Mouse (Mus musculus) cerebellum, adult 9-10 months (tissue): Measurements from ENCODE around the gene Pdgfb.

ENCODE experiments used
- DNase-seq: peaks from one replicate; pipeline ENCODE4 v3.0.0; 2022

Pdgfb gene

DNA sequence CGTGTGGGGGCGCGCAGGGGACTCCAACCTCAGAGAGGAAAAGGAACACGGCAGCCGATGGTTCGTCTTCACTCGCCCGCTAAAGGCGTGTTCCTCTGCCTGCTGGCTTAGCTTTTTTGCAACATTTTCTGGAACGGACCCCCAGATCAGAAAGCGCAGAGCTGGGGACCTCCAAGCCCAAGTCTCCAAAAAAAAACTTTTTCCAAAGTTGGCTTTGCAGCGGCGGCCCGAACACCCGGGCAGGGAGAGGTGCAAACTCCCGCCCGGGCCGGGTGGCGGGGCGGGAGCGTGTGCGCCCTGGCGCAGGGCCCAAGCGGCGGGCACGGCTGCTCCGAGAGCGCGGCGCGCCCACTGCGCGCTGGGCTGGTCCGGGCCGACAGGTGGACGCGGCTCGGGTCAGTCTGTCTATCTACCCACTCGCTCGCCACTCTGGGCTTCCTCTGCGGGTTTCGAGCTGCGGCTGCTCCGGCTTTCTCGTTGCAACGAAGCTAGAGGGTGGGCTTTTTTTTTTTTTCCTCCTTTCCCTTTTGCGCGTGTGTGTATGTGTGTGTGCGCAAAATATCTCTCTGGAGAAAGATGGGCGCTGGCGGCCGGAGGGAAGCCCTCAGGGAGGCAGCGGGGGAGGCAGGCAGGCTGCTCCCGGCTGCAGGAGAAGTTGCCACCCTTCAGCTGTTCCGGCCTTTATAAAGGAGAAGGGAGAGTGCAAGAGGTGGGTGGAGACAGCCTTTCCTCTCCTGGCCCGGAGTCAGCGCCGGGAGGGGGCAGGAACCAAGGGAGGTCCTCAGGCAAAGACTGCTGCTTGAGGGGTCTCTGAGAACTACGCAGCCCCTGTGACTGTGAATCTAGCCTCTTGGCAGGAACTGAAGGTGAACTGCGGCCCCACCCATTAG, at the start of gene Pdgfb:
Pdgfb (minus strand) TSS at position 657 of the 890 bp plus-strand sequence.
- peak; percentile 45 for DNase-seq

DNA sequence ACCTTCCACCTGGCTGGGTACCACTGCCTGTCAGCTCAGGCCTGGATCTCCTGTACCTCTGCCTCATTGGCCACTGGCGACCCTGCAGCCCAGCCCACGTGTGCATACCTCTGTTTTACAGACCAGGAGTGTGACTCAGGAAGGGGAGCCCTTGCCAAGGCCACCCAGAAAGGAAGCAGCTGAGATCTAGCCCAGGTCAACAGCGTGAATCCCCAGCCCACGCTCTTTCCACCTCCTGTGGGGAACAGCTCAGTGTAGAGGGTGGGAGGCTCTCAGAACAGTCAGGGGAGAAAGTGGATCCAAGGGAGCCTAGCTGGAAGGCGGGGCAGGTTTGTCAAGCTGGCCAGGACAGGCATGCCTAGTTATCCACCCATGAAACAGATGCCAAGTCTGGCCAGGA, 48.0 kb upstream of the Pdgfb start:
- no peak for DNase-seq

DNA sequence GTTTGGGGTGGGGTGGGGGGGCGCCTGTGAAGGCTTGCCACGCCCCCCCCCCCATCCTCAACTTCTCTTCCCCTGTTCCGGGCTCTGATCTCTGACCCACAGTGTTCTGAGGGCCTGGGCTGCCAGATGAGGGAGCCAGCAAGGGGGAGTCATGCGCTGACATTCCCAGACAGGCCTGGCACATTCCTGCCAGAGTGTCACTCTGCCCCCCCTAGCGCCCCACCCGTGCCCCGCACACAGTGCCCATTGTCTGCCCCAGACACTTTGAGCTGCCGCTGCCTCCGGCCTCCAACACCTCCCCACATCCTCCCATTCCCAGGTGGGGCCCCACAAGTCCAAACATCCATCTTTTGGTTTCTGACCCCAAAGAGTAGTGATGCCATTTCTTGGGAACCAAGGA, 47.6 kb upstream of the Pdgfb start:
- DNase-seq, result no peak

GRCm38 (mm10) chr15:80061071-80061550, 46.3 kb upstream of the Pdgfb start:
- no peak for DNase-seq

GRCm38 (mm10) chr15:80060356-80061070, 45.7 kb upstream of the Pdgfb start:
- no peak for DNase-seq

- no peak for DNase-seq
Observed at GRCm38 (mm10) chr15:80059606-80060005, 44.8 kb upstream of the Pdgfb start.

DNA sequence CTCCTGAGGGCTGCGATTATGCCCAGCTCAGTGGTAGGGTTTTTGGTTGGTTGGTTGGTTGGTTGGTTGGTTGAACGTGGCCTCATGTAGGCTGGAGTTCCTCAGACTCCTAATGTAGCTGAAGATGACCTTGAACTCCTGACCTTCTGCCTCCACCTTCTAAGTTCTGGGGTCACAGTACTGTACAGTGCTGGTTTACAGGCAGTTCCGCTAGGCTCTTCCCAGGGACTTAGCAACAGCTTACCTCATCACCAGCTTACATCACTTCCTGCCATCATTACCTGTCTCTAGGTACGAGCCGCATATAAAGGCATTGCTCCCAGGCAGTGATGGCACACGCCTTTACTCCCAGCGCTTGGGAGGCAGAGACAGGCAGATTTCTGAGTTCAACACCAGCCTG, 43.4 kb upstream of the Pdgfb start:
- DNase-seq, result no peak

DNA sequence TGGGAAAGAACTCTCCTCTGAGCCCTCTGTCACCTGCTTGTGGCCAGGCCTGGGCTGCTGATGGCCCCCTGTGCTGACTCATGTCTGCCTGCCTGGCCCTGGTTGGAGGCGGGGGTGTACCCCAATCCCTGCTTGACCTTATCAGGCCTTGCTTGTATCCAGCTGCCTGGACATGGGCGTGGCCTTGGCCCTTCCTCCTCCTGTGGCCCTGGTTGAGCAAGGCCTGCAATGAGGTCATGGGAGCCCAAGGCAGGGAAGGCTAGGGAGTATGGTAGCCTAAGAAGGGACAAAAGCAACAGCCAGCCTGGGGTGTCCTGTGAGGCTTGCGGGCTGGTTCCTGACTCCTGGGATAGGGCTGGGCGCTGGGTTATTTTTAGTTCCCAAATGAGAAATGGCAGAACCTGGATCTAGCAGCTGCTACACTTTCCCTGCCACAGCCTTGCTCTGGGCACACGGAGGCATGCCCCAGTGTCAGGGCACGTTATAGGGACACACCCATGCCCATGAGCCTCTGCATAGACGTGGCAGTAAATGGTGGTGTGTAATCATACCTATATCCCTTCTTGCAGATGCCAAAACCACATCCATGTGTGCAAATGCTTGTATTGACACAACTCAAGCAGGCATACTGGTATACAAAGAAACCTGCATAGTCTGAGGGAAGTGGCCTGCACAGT, 39.4 kb upstream of the Pdgfb start:
- DNase-seq, result no peak

DNA sequence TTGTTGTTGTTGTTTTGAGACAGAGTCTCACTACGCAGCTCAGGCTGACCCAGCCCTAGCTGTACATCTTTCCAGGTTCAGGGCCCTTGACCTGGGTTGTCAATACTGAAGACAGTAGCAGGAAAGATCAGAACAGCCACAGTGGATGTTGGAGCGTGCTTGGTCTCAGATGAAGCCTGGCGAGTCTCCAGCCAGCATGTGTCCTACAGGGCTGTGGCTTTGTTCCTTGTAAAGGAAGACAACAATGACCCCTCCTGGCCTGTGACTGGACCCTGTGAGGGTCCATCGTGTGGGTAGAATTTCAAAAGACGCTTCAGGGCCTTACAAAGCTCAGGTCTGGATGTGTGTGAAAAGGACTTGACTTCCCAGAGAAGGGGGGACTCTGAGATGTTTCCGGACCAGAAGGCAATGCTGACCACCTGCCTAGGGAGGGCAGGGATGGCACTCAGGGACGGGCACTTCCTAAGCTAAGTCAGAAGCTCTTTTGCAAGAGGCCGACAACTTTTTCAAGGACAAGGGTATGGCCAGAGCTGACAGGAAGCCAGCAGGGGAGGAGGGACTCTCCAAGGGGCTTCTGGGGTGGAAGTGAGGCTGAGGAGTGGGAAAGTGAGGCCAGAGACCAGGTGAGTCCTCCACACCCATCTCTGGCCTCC, 38.7 kb upstream of the Pdgfb start:
- DNase-seq, result no peak

- no peak for DNase-seq
Observed at GRCm38 (mm10) chr15:80051782-80052181, 37.0 kb upstream of the Pdgfb start.

DNA sequence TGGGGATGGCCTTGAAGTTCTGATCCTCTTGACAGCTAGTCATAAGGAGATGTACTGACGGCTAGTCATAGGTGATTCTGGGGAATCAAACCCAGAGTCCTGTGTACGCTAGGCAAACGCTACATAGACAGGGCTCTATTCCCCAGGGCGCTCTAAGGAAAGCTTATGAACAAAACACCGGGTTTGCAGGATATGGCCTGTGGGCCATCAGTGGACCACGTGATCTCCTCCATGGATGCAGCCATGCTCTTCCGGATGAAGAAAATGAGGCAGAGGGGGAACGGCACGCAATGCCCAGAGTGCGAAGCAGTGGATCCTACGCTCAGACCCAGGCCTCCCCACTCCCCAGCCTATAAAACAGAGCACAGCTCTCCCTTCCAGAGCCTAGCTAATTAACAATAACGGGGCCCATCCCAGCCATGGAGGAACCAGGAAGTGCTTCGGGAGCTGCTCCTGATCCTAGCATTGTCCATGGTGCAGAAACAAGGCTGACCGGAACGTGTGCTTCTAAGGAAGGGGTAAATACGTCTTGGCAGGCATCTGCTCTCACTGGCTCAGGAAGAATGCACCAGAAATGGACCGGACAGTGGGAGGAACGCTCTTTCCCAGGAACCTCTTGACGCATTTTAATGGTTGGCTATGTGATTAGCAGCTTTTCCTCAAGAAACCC, 36.5 kb upstream of the Pdgfb start:
- DNase-seq, result no peak

- no peak for DNase-seq
Observed at GRCm38 (mm10) chr15:80050093-80050492, 35.3 kb upstream of the Pdgfb start.

GRCm38 (mm10) chr15:80047973-80048372, 33.2 kb upstream of the Pdgfb start:
- no peak for DNase-seq

- no peak for DNase-seq
Observed at GRCm38 (mm10) chr15:80047242-80047641, 32.5 kb upstream of the Pdgfb start.

GRCm38 (mm10) chr15:80045749-80046148, 31.0 kb upstream of the Pdgfb start:
- no peak for DNase-seq

- no peak for DNase-seq
Observed at GRCm38 (mm10) chr15:80044249-80044648, 29.5 kb upstream of the Pdgfb start.

DNA sequence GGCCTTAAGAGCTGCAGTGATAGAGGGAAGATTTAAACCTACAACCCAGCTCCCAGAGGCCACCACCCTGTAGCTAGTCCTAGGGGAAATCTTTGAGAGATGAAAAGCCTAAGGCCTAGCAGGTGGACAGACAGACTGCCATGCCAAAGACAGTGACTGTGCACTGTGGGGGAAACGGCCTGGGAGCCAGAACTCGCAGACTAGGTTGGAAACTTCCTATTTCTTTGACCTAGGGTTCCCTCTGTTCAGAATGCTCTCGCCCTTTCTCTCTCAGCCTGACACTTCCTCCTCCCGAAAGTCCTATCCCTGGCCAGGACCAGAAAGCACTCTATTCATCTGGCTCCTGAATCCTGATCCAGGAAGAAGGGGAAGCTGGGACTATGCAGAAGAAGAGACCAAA, 27.4 kb upstream of the Pdgfb start:
- DNase-seq, result no peak

DNA sequence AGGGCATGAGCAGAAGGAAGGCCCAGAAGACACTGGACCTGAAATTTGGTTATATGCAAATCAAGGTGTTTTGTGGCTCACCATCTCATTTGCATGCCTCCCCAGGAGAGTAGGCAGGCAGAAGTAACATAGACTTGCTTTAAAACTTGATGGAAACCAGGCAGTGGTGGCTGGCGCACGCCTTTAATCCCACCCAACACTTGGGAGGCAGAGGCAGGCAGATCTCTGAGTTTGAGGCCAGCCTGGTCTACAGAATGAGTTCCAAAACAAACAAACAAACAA, 23.3 kb upstream of the Pdgfb start:
- no peak for DNase-seq

- no peak for DNase-seq
Observed at GRCm38 (mm10) chr15:80037255-80038109, 22.7 kb upstream of the Pdgfb start.

GRCm38 (mm10) chr15:80035341-80035885, 20.6 kb upstream of the Pdgfb start:
- no peak for DNase-seq

DNA sequence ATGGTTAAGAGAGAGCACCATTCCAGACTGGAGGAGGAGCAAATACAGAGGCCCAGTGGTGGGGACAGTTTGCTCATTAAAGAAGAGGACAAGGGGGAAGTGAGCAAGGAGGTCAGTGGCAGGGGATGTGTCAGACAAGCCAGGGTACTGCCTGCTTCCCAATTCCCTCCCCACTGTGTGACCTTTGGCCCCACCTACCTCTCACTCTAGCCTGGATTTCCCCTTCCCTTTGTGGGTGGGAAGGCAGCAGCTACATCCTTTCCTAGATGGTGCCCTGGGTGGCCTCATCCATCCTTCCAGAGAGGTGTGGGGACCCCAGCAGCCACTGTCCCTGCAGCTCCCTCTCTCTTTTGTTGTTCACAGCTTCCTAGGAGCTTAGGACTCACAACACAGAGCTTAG, 20.1 kb upstream of the Pdgfb start:
- no peak for DNase-seq
